Mouse (Mus musculus): ENCODE results near the gene Tmem38b.

DNA sequence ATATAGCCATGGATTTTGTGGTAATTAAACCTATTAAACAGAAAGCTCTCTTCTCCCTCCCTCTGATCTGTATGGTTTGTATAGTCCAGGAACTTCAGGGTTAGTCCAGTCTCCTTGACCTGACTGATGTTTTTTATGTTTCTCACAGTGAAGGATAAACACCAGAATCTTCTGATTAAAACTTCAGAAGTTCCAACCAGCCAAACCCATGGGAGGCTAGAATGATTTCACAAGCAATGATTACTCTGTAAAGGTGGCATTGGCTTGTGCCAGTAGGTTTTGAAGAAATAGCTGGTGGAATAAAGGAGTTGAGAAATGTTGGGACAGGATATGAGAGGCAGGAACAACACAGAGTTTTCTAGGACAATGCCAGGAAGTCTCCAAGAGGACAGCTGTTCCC, 40.6 kb downstream of the Tmem38b start:
- TF ChIP-seq CTCF (IDR thresholded peaks at IDR 0.05; ENCODE audit: insufficient read depth, low read depth, low read length), result no peak
- TF ChIP-seq POLR2A (IDR thresholded peaks at IDR 0.05; ENCODE audit: insufficient read depth, low read depth, low read length), result no peak

All from olfactory bulb, adult 2 months (tissue).